Mouse (Mus musculus): ENCODE measurements around the gene Stk11.
A peak's percentile ranks its signal among the peaks of the same experiment; 100 is the strongest.

The Stk11 gene

GRCm38 (mm10) chr10:80169070-80169469 lies 53.5 kb downstream of the Stk11 start:
- Histone ChIP-seq H3K4me3 (replicated peaks; ENCODE audit: low read length) (peak overlapping the region; percentile 95), H3K9me3 (ENCODE audit: low read length) (no peaks in the 10 kb centered on the region), H3K27me3 (ENCODE audit: insufficient read depth, low read length) (no peaks in the 10 kb centered on the region), H3K36me3 (ENCODE audit: insufficient read depth, low read length) (peaks cover 40% of the 10 kb centered on the region), H3K4me1 (replicated peaks; ENCODE audit: low read depth, low read length) (peaks cover 80% of the 10 kb centered on the region)
- TF ChIP-seq CTCF (conservative IDR thresholded peaks at IDR 0.05; ENCODE audit: low read length) (no peak), NANOG (IDR thresholded peaks at IDR 0.05; ENCODE audit: borderline replicate concordance, low read length) (no peak), POU5F1 (IDR thresholded peaks at IDR 0.05; ENCODE audit: borderline replicate concordance, low read length) (no peak)

GRCm38 (mm10) chr10:80169651-80170050 lies 54.0 kb downstream of the Stk11 start:
- TF ChIP-seq POU5F1 (IDR thresholded peaks at IDR 0.05; ENCODE audit: borderline replicate concordance, low read length) (no peak), NANOG (IDR thresholded peaks at IDR 0.05; ENCODE audit: borderline replicate concordance, low read length) (no peak), CTCF (conservative IDR thresholded peaks at IDR 0.05; ENCODE audit: low read length) (no peak)
- peaks cover 46% of the 10 kb centered on the region for H3K36me3 ChIP-seq (ENCODE audit: insufficient read depth, low read length)

GRCm38 (mm10) chr10:80170052-80170451 lies 54.4 kb downstream of the Stk11 start:
- Histone ChIP-seq H3K4me1 (replicated peaks; ENCODE audit: low read depth, low read length) (peaks cover 80% of the 10 kb centered on the region), H3K9me3 (ENCODE audit: low read length) (no peaks in the 10 kb centered on the region), H3K4me3 (replicated peaks; ENCODE audit: low read length) (peak overlapping the region; percentile 83), H3K27me3 (ENCODE audit: insufficient read depth, low read length) (no peaks in the 10 kb centered on the region), H3K36me3 (ENCODE audit: insufficient read depth, low read length) (peaks cover 48% of the 10 kb centered on the region)
- TF ChIP-seq NANOG (IDR thresholded peaks at IDR 0.05; ENCODE audit: borderline replicate concordance, low read length) (no peak), POU5F1 (IDR thresholded peaks at IDR 0.05; ENCODE audit: borderline replicate concordance, low read length) (no peak), CTCF (conservative IDR thresholded peaks at IDR 0.05; ENCODE audit: low read length) (no peak)

More at GRCm38 (mm10) chr10:80169651-80170050, 54.0 kb downstream of the Stk11 start:
- H3K4me3 ChIP-seq (replicated peaks; ENCODE audit: low read length): peak overlapping the region; percentile 83
- peaks cover 80% of the 10 kb centered on the region for H3K4me1 ChIP-seq (replicated peaks; ENCODE audit: low read depth, low read length)
- no peaks in the 10 kb centered on the region for H3K27me3 ChIP-seq (ENCODE audit: insufficient read depth, low read length)
- no peaks in the 10 kb centered on the region for H3K9me3 ChIP-seq (ENCODE audit: low read length)

- Histone ChIP-seq H3K4me3 (replicated peaks; ENCODE audit: low read length) (peak overlapping the region; percentile 83), H3K36me3 (ENCODE audit: insufficient read depth, low read length) (peaks cover 48% of the 10 kb centered on the region), H3K4me1 (replicated peaks; ENCODE audit: low read depth, low read length) (peaks cover 75% of the 10 kb centered on the region), H3K27me3 (ENCODE audit: insufficient read depth, low read length) (no peaks in the 10 kb centered on the region), H3K9me3 (ENCODE audit: low read length) (no peaks in the 10 kb centered on the region)
- TF ChIP-seq CTCF (conservative IDR thresholded peaks at IDR 0.05; ENCODE audit: low read length) (no peak), NANOG (IDR thresholded peaks at IDR 0.05; ENCODE audit: borderline replicate concordance, low read length) (no peak), POU5F1 (IDR thresholded peaks at IDR 0.05; ENCODE audit: borderline replicate concordance, low read length) (no peak)
Observed at GRCm38 (mm10) chr10:80170601-80171021, 55.0 kb downstream of the Stk11 start.

GRCm38 (mm10) chr10:80171252-80171651 lies 55.6 kb downstream of the Stk11 start:
- Histone ChIP-seq H3K27me3 (ENCODE audit: insufficient read depth, low read length) (no peaks in the 10 kb centered on the region), H3K36me3 (ENCODE audit: insufficient read depth, low read length) (peaks cover 52% of the 10 kb centered on the region), H3K9me3 (ENCODE audit: low read length) (no peaks in the 10 kb centered on the region), H3K4me1 (replicated peaks; ENCODE audit: low read depth, low read length) (peaks cover 71% of the 10 kb centered on the region), H3K4me3 (replicated peaks; ENCODE audit: low read length) (peak overlapping the region; percentile 83)
- TF ChIP-seq CTCF (conservative IDR thresholded peaks at IDR 0.05; ENCODE audit: low read length) (no peak), NANOG (IDR thresholded peaks at IDR 0.05; ENCODE audit: borderline replicate concordance, low read length) (no peak), POU5F1 (IDR thresholded peaks at IDR 0.05; ENCODE audit: borderline replicate concordance, low read length) (no peak)

GRCm38 (mm10) chr10:80171760-80172526 lies 56.3 kb downstream of the Stk11 start:
- Histone ChIP-seq H3K4me3 (replicated peaks; ENCODE audit: low read length) (peak overlapping the region; percentile 83), H3K9me3 (ENCODE audit: low read length) (no peaks in the 10 kb centered on the region), H3K36me3 (ENCODE audit: insufficient read depth, low read length) (peaks cover 57% of the 10 kb centered on the region), H3K27me3 (ENCODE audit: insufficient read depth, low read length) (no peaks in the 10 kb centered on the region), H3K4me1 (replicated peaks; ENCODE audit: low read depth, low read length) (peaks cover 65% of the 10 kb centered on the region)
- TF ChIP-seq POU5F1 (IDR thresholded peaks at IDR 0.05; ENCODE audit: borderline replicate concordance, low read length) (no peak), CTCF (conservative IDR thresholded peaks at IDR 0.05; ENCODE audit: low read length) (no peak), NANOG (IDR thresholded peaks at IDR 0.05; ENCODE audit: borderline replicate concordance, low read length) (no peak)

- H3K9me3 ChIP-seq (ENCODE audit: low read length): no peaks in the 10 kb centered on the region
- peak within 1 kb of the TSS; percentile 83 for H3K4me3 ChIP-seq (replicated peaks; ENCODE audit: low read length)
- H3K36me3 ChIP-seq (ENCODE audit: insufficient read depth, low read length): peaks cover 57% of the 10 kb centered on the region
- TF ChIP-seq POU5F1 (IDR thresholded peaks at IDR 0.05; ENCODE audit: borderline replicate concordance, low read length): no peak
- no peak for TF ChIP-seq NANOG (IDR thresholded peaks at IDR 0.05; ENCODE audit: borderline replicate concordance, low read length)
- no peak for TF ChIP-seq CTCF (conservative IDR thresholded peaks at IDR 0.05; ENCODE audit: low read length)
- peaks cover 64% of the 10 kb centered on the region for H3K4me1 ChIP-seq (replicated peaks; ENCODE audit: low read depth, low read length)
- H3K27me3 ChIP-seq (ENCODE audit: insufficient read depth, low read length): peaks cover 5% of the 10 kb centered on the region
Observed at GRCm38 (mm10) chr10:80172527-80173292, 57.1 kb downstream of the Stk11 start, which contains the start of gene 1600002K03Rik. 1600002K03Rik (plus strand) TSS chr10:80172944.

GRCm38 (mm10) chr10:80173358-80173757 lies 57.8 kb downstream of the Stk11 start:
- Histone ChIP-seq H3K36me3 (ENCODE audit: insufficient read depth, low read length) (peaks cover 57% of the 10 kb centered on the region), H3K9me3 (ENCODE audit: low read length) (no peaks in the 10 kb centered on the region), H3K27me3 (ENCODE audit: insufficient read depth, low read length) (peaks cover 12% of the 10 kb centered on the region), H3K4me1 (replicated peaks; ENCODE audit: low read depth, low read length) (peaks cover 70% of the 10 kb centered on the region), H3K4me3 (replicated peaks; ENCODE audit: low read length) (peak overlapping the region; percentile 83)
- no peak for TF ChIP-seq NANOG (IDR thresholded peaks at IDR 0.05; ENCODE audit: borderline replicate concordance, low read length)
- no peak for TF ChIP-seq POU5F1 (IDR thresholded peaks at IDR 0.05; ENCODE audit: borderline replicate concordance, low read length)
- no peak for TF ChIP-seq CTCF (conservative IDR thresholded peaks at IDR 0.05; ENCODE audit: low read length)

Data from E14TG2a.4 (cell line).